Mouse (Mus musculus): ENCODE data around the gene Bbx.

DNA sequence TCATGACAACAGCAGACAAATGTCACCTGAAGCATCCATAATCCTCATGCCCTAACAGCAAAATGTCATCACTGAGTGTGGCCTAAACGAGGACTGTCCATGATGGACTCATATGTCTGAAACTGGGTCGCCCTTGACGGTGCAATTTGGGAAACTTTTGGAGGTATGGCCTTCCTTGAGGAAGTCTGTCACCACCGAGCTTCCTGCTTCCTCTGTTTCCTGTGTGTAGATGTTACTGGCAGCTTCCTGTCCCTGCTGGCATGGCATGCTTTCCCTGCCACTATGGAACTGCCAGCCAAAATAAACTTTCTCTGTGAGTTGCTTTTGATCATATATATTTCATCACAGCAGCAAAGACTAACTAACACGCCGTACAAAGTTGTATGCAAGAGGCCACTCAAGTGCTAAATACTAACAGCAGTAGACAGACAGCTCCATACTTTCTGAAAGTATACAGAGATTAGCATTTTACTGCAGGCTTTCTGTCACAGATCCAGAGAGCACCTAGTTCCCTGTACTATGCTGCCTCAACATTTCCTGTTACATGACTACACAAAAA lies 180.7 kb downstream of the Bbx start:
- TF ChIP-seq POLR2A (IDR thresholded peaks at IDR 0.05; ENCODE audit: control insufficient read depth, extremely low read depth, insufficient read depth, low read length, poor library complexity) (no peak), CTCF (IDR thresholded peaks at IDR 0.05; ENCODE audit: borderline replicate concordance, control insufficient read depth, extremely low read depth, insufficient read depth, low read length, poor library complexity) (no peak)
